In genomic region chr5:138085421-138085911, GRCm38 (mm10) we compare ENCODE assay signal across 8 mouse cellular contexts. TPM values are rescaled to one million over a fixed set of nuclear protein-coding genes. Genes with fewer than 3 reads are reported as not detected.
DNase-seq lines count a peak whose midpoint lies in the region; ATAC-seq and TF ChIP-seq lines count a peak whose summit lies in the region.

No protein-coding gene starts in this region.

- intact Hi-C loops in heart, adult 2 months (cut with DNase I): loop anchor here (2.0 kb wide), 1 partner anchor 31 kb away; the partner anchor contains the start of gene Zscan21
- intact Hi-C loops in heart, postnatal 25 days (cut with DNase I): loop anchor here (5.0 kb wide), 1 partner anchor 67 kb away; no protein-coding TSS in a partner anchor

- no peaks in the 10 kb centered on the region for H3K9me3 ChIP-seq in E14TG2a.4 (ENCODE audit: low read length)
- no peaks in the 10 kb centered on the region for H3K9me3 ChIP-seq in embryonic facial prominence, embryonic 11.5 days (replicated peaks; ENCODE audit: control insufficient read depth, low read length)
- H3K9me3 ChIP-seq in hindbrain, embryonic 14.5 days (ENCODE audit: control insufficient read depth, low read length): no peaks in the 10 kb centered on the region

- H3K27me3 ChIP-seq in heart, adult 2 months (ENCODE audit: control insufficient read depth, insufficient read depth, low read length): no peaks in the 10 kb centered on the region
- no peaks in the 10 kb centered on the region for H3K27me3 ChIP-seq in E14TG2a.4 (ENCODE audit: insufficient read depth, low read length)
- H3K27me3 ChIP-seq in embryonic facial prominence, embryonic 11.5 days (ENCODE audit: control insufficient read depth, insufficient read depth, low read length): no peaks in the 10 kb centered on the region
- H3K27me3 ChIP-seq in hindbrain, embryonic 14.5 days (ENCODE audit: control insufficient read depth, insufficient read depth, low read length): no peaks in the 10 kb centered on the region
- H3K27me3 ChIP-seq in myocyte (ENCODE audit: control insufficient read depth, insufficient read depth, insufficient read length): peaks cover 10% of the 10 kb centered on the region

- peak overlapping the region; percentile 60 for H3ac ChIP-seq in myocyte (ENCODE audit: control insufficient read depth, insufficient read length)

- H3K36me3 ChIP-seq in heart, adult 2 months (ENCODE audit: control insufficient read depth, insufficient read depth, low read length): peaks cover 14% of the 10 kb centered on the region
- H3K36me3 ChIP-seq in E14TG2a.4 (ENCODE audit: insufficient read depth, low read length): peaks cover 29% of the 10 kb centered on the region
- no peaks in the 10 kb centered on the region for H3K36me3 ChIP-seq in embryonic facial prominence, embryonic 11.5 days (replicated peaks; ENCODE audit: control insufficient read depth, insufficient read depth, low read depth, low read length)
- peaks cover 19% of the 10 kb centered on the region for H3K36me3 ChIP-seq in hindbrain, embryonic 14.5 days (replicated peaks; ENCODE audit: control insufficient read depth, insufficient read depth)
- no peaks in the 10 kb centered on the region for H3K36me3 ChIP-seq in myocyte (ENCODE audit: control insufficient read depth, insufficient read depth)

- H3K4me3 ChIP-seq in heart, adult 2 months: peak overlapping the region; percentile 97
- H3K4me3 ChIP-seq in E14TG2a.4 (replicated peaks; ENCODE audit: low read length): peak overlapping the region; percentile 96
- peak overlapping the region; percentile 94 for H3K4me3 ChIP-seq in embryonic facial prominence, embryonic 11.5 days (ENCODE audit: low read depth, low read length)
- H3K4me3 ChIP-seq in hindbrain, embryonic 14.5 days (replicated peaks; ENCODE audit: low read length): peak overlapping the region; percentile 70
- H3K4me3 ChIP-seq in myocyte: peak overlapping the region; percentile 91

- H3K27ac ChIP-seq in heart, adult 2 months: peak overlapping the region; percentile 93
- peak overlapping the region; percentile 48 for H3K27ac ChIP-seq in embryonic facial prominence, embryonic 11.5 days (replicated peaks; ENCODE audit: low read depth, low read length)
- H3K27ac ChIP-seq in hindbrain, embryonic 14.5 days: peak overlapping the region; percentile 92

- H3K4me2 ChIP-seq in embryonic facial prominence, embryonic 11.5 days (ENCODE audit: low read depth, low read length): peak overlapping the region; percentile 64
- H3K4me2 ChIP-seq in hindbrain, embryonic 14.5 days (replicated peaks): peak overlapping the region; percentile 69
- H3K4me2 ChIP-seq in myocyte (ENCODE audit: low read depth): peak overlapping the region; percentile 72

- ATAC-seq in embryonic facial prominence, embryonic 11.5 days (replicated peaks; ENCODE audit: insufficient number of reproducible peaks, low FRiP score, low TSS enrichment, low read depth): no peak
- no peak for ATAC-seq in hindbrain, embryonic 14.5 days (ENCODE audit: low FRiP score)

- no peak for TF ChIP-seq POLR2A in heart, adult 2 months (IDR thresholded peaks at IDR 0.05; ENCODE audit: insufficient read depth, low read depth, low read length)
- no peak for TF ChIP-seq POLR2A in myocyte (IDR thresholded peaks at IDR 0.05; ENCODE audit: insufficient read length, low read depth)

- under 1% methylated on average over 18 of the region's 18 CpGs for WGBS in heart, adult 2 months
- under 1% methylated on average over 18 of the region's 18 CpGs for WGBS in embryonic facial prominence, embryonic 11.5 days
- WGBS in hindbrain, embryonic 14.5 days: under 1% methylated on average over 18 of the region's 18 CpGs

- TF ChIP-seq CTCF in heart, adult 2 months (IDR thresholded peaks at IDR 0.05): no peak
- TF ChIP-seq CTCF in E14TG2a.4 (conservative IDR thresholded peaks at IDR 0.05; ENCODE audit: low read length): no peak

- DNase-seq in heart, adult 2 months: no peak
- no peak for DNase-seq in heart, postnatal 25 days (ENCODE audit: low spot score)
- no peak for DNase-seq in embryonic facial prominence, embryonic 11.5 days (ENCODE audit: low spot score)
- peak; percentile 53 for DNase-seq in hindbrain, embryonic 14.5 days (ENCODE audit: low spot score)
- DNase-seq in liver: peak; percentile 10
- DNase-seq in ovary, adult 18-20 months (ENCODE audit: low spot score): no peak

- H3K4me1 ChIP-seq in heart, adult 2 months (ENCODE audit: control insufficient read depth, insufficient read depth, low read length): peaks cover 5% of the 10 kb centered on the region
- H3K4me1 ChIP-seq in E14TG2a.4 (replicated peaks; ENCODE audit: low read depth, low read length): peaks cover 71% of the 10 kb centered on the region
- no peaks in the 10 kb centered on the region for H3K4me1 ChIP-seq in embryonic facial prominence, embryonic 11.5 days (ENCODE audit: control insufficient read depth, insufficient read depth, low read length)
- peaks cover 26% of the 10 kb centered on the region for H3K4me1 ChIP-seq in hindbrain, embryonic 14.5 days (replicated peaks; ENCODE audit: control insufficient read depth, insufficient read depth, low read length)

- H3K9ac ChIP-seq in heart, adult 2 months (ENCODE audit: low read depth, low read length): peak overlapping the region; percentile 82
- peak overlapping the region; percentile 99 for H3K9ac ChIP-seq in embryonic facial prominence, embryonic 11.5 days (replicated peaks; ENCODE audit: low read length)
- H3K9ac ChIP-seq in hindbrain, embryonic 14.5 days: peak overlapping the region; percentile 95

- H3K79me2 ChIP-seq in heart, adult 2 months (replicated peaks; ENCODE audit: control insufficient read depth, insufficient read depth, low read length): peaks cover 4% of the 10 kb centered on the region
- H3K79me2 ChIP-seq in myocyte (ENCODE audit: control insufficient read depth, insufficient read depth): peaks cover 55% of the 10 kb centered on the region

- no peak for TF ChIP-seq EP300 in heart, adult 2 months (IDR thresholded peaks at IDR 0.05; ENCODE audit: insufficient read depth, low read depth, low read length)

TF ChIP-seq in myocyte, 11 proteins besides CTCF, POLR2A, EP300 and RAD21:
- TF ChIP-seq USF1 (IDR thresholded peaks at IDR 0.05; ENCODE audit: low read depth) (no peak), REST (IDR thresholded peaks at IDR 0.05; ENCODE audit: insufficient read depth, insufficient read length) (no peak), TCF12 (IDR thresholded peaks at IDR 0.05; ENCODE audit: insufficient read depth, poor library complexity, severe bottlenecking) (no peak), MYOD1 (IDR thresholded peaks at IDR 0.05; ENCODE audit: control insufficient read depth in 1 of 3, insufficient read length in 2 of 3, low read depth in 2 of 3) (no peak), CEBPB (IDR thresholded peaks at IDR 0.05; ENCODE audit: insufficient read depth, poor library complexity, severe bottlenecking) (no peak), POLR2AphosphoS2 (IDR thresholded peaks at IDR 0.05; ENCODE audit: insufficient read length, low read depth) (no peak), E2F4 (IDR thresholded peaks at IDR 0.05; ENCODE audit: insufficient read depth) (no peak)

RNA-seq across cellular contexts. Expression of gene Zkscan1, which starts 0.6 kb away (rescaled TPM):
- 10 to 100 TPM; 14.0 to 15.3 TPM for total RNA-seq in heart, adult 2 months (2021)
- 3.7 and 6.4 TPM in 2 replicates for polyA plus RNA-seq in heart, adult 2 months (2012; rRNA removed)
- total RNA-seq in heart, postnatal 25 days (2021): 10 to 100 TPM; 14.3 to 16.2 TPM
- polyA plus RNA-seq in embryonic facial prominence, embryonic 11.5 days (2014; fragmentation: Nextera tagmentation; extraction: Ambion mirVana): 37.6 and 40.1 TPM in 2 replicates
- polyA plus RNA-seq in hindbrain, embryonic 14.5 days (2014; fragmentation: Nextera tagmentation; extraction: Ambion mirVana): 31.2 and 34.1 TPM in 2 replicates
- 5.1 TPM for polyA plus RNA-seq in myocyte (2012; fragmentation: generic; extraction: Trizol)

RNA-seq across cellular contexts. Expression of gene Zscan21, which starts 31.2 kb away (rescaled TPM):
- total RNA-seq in heart, adult 2 months (2021): 10 to 100 TPM; 10.1 to 11.7 TPM
- 5.9 and 9.4 TPM in 2 replicates for polyA plus RNA-seq in heart, adult 2 months (2012; rRNA removed)
- total RNA-seq in heart, postnatal 25 days (2021): 10 to 100 TPM; 10.5 to 13.2 TPM
- polyA plus RNA-seq in embryonic facial prominence, embryonic 11.5 days (2014; fragmentation: Nextera tagmentation; extraction: Ambion mirVana): 97.3 and 110 TPM in 2 replicates
- polyA plus RNA-seq in hindbrain, embryonic 14.5 days (2014; fragmentation: Nextera tagmentation; extraction: Ambion mirVana): 84.0 and 88.2 TPM in 2 replicates
- 12.3 TPM for polyA plus RNA-seq in myocyte (2012; fragmentation: generic; extraction: Trizol)

RNA-seq across cellular contexts. Expression of gene Smok3c, which starts 32.5 kb away (rescaled TPM):
- not detected for total RNA-seq in heart, adult 2 months (2021)
- not detected in 2 replicates for polyA plus RNA-seq in heart, adult 2 months (2012; rRNA removed)
- total RNA-seq in heart, postnatal 25 days (2021): not detected
- not detected in 2 replicates for polyA plus RNA-seq in embryonic facial prominence, embryonic 11.5 days (2014; fragmentation: Nextera tagmentation; extraction: Ambion mirVana)
- not detected in 2 replicates for polyA plus RNA-seq in hindbrain, embryonic 14.5 days (2014; fragmentation: Nextera tagmentation; extraction: Ambion mirVana)
- polyA plus RNA-seq in myocyte (2012; fragmentation: generic; extraction: Trizol): not detected

Comparison
In these comparisons a context has a peak if more than half of its experiments do, and no peak if none do; other contexts are left out.
1. DNase-seq: peak in hindbrain, embryonic 14.5 days (single experiment) and liver (single experiment); none in heart, adult 2 months (0 of 2), heart, postnatal 25 days (single experiment), embryonic facial prominence, embryonic 11.5 days (single experiment) and ovary, adult 18-20 months (single experiment).
2. Peak in every context shown above with its lines, with median percentiles within 50 percentile points of each other: H3K27ac ChIP-seq, H3K4me3 ChIP-seq, H3K9ac ChIP-seq and H3K4me2 ChIP-seq.